Mouse (Mus musculus) heart, adult 2 months (tissue): ENCODE measurements around the gene Pdgfb. TPM values are rescaled to one million over a fixed set of nuclear protein-coding genes. Genes with fewer than 3 reads are reported as not detected.

Source experiments
- DNase-seq, 2 experiments: peaks; one replicate each; pipeline ENCODE4 v3.0.0; 2021
- H3K27ac ChIP-seq: fragments of 200-600 bp; 2 replicates; pipeline ENCODE4 v1.8.1; 2022
- H3K27me3 ChIP-seq: fragments of 200-500 bp; 2 replicates; pipeline ENCODE4 v1.6.1; 2012; ENCODE audit warnings: mild to moderate bottlenecking, low read length, inconsistent platforms, mixed read lengths; ENCODE audit not compliant: control insufficient read depth, insufficient read depth
- H3K36me3 ChIP-seq: fragments of 200-500 bp; 2 replicates; pipeline ENCODE4 v1.6.1; 2012; ENCODE audit warnings: low read length, inconsistent platforms; ENCODE audit not compliant: control insufficient read depth, insufficient read depth
- H3K4me1 ChIP-seq: fragments of 200-500 bp; 2 replicates; pipeline ENCODE4 v1.6.1; 2011; ENCODE audit warnings: low read length; ENCODE audit not compliant: control insufficient read depth, insufficient read depth
- H3K4me3 ChIP-seq: fragments of 200-600 bp; 2 replicates; pipeline ENCODE4 v1.8.1; 2022
- H3K79me2 ChIP-seq: fragments of 200-500 bp; replicated peaks from 2 replicates; pipeline ENCODE4 v1.6.1; 2012; ENCODE audit warnings: mild to moderate bottlenecking, inconsistent platforms, low read length, moderate library complexity, mixed read lengths; ENCODE audit not compliant: control insufficient read depth, insufficient read depth
- H3K9ac ChIP-seq: fragments of 200-500 bp; 2 replicates; pipeline ENCODE4 v1.6.1; 2012; ENCODE audit warnings: low read depth, mild to moderate bottlenecking, control low read depth, inconsistent platforms, low read length, mixed read lengths
- CTCF ChIP-seq: fragments of 200-600 bp; IDR thresholded peaks from 2 replicates; pipeline ENCODE4 v1.8.1; 2022; ENCODE audit warnings: antibody characterized with exemption, mild to moderate bottlenecking, moderate library complexity
- EP300 ChIP-seq: fragments of 200-500 bp; IDR thresholded peaks from 2 replicates; pipeline ENCODE4 v1.6.1; 2011; ENCODE audit warnings: low read depth, low read length, control low read depth; ENCODE audit not compliant: insufficient read depth
- POLR2A ChIP-seq: fragments of 200-500 bp; IDR thresholded peaks from 2 replicates; pipeline ENCODE4 v1.6.1; 2011; ENCODE audit warnings: mild to moderate bottlenecking, low read depth, low read length, control low read depth; ENCODE audit not compliant: insufficient read depth
- WGBS: fragments of 180-500 bp; shearing (Covaris S2); methylation state at CpG from one replicate; pipeline ENCODE4 v1.1.7; 2018; 5-methylcytosine and 5-hydroxymethylcytosine counted together
- intact Hi-C: fragments of 180-260 bp; cut with DNase I; formaldehyde crosslinking; loops from one replicate; pipeline ENCODE4 v1.15.1; 2025
- polyA plus RNA-seq: library from polyadenylated mRNA; depleted of rRNA; stranded (reverse); fragments of >200 nt; gene quantifications from 2 replicates; pipeline ENCODE4 v1.2.3, GENCODE M21; 2012
- total RNA-seq, 2 experiments: library from RNA; stranded (reverse); gene quantifications; 2 replicates each; pipeline ENCODE4 v1.2.3; 2021

Pdgfb gene
- total and polyA plus RNA-seq, 3 experiments, result 27.1 to 32.6 (median 27.3) TPM

DNA sequence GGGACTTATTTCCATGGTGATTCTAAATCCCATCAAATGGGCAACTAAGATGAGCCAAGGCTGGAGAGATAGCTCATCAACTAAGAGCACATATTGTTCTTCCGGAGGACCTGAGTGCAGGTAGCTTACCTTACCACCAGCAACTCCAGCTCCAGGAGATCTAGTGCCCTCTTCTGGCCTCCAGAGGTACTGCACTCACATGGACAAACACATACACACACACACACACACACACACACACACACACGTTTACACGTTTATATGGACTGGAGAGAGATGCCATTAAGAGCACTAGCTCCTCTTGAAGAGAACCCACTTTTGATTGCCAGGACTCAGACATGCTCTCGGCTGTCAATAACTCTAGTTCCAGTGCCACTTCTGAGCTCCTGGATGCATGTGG is 16.4 kb upstream of the Pdgfb start:
- Histone ChIP-seq H3K79me2 (no peaks in the 10 kb centered on the region), H3K9ac (no peak overlapping the region), H3K36me3 (no peaks in the 10 kb centered on the region), H3K4me1 (peaks cover 9% of the 10 kb centered on the region), H3K27me3 (no peaks in the 10 kb centered on the region), H3K27ac (no peak overlapping the region), H3K4me3 (no peak overlapping the region)
- intact Hi-C loops, result no loop called here
- TF ChIP-seq CTCF, result peak; percentile 33
- TF ChIP-seq POLR2A, result no peak
- TF ChIP-seq EP300, result no peak
- DNase-seq, result no peak
- WGBS, result 88% methylated on average over 4 of the region's 4 CpGs

DNA sequence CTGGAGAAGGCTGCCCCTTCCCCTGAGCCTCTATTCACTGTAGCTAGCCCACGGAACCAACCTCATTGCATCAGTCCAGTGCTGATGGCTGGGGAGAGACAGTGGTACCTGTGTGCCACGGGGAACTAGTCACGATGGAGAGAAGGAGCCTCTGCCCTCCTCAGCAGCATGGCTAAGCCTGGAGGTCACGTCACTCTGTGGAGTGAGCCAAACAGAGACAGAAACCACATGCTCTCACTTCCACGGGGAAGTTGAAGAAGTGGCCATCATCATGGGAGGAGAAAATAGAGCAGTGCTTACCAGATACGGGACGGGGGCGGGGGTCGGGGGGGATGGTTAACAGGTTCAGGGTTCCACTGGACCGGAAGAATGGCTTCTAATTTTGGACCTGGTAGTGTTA is 15.6 kb upstream of the Pdgfb start:
- no peak overlapping the region for H3K9ac ChIP-seq
- H3K79me2 ChIP-seq, result no peaks in the 10 kb centered on the region
- TF ChIP-seq POLR2A (no peak), EP300 (no peak), CTCF (no peak)
- H3K4me1 ChIP-seq, result peaks cover 15% of the 10 kb centered on the region
- DNase-seq, result no peak
- H3K27me3 ChIP-seq, result no peaks in the 10 kb centered on the region
- no peak overlapping the region for H3K27ac ChIP-seq
- H3K4me3 ChIP-seq, result no peak overlapping the region
- no peaks in the 10 kb centered on the region for H3K36me3 ChIP-seq
- 88% methylated on average over 10 of the region's 10 CpGs for WGBS
- intact Hi-C loops, result no loop called here

DNA sequence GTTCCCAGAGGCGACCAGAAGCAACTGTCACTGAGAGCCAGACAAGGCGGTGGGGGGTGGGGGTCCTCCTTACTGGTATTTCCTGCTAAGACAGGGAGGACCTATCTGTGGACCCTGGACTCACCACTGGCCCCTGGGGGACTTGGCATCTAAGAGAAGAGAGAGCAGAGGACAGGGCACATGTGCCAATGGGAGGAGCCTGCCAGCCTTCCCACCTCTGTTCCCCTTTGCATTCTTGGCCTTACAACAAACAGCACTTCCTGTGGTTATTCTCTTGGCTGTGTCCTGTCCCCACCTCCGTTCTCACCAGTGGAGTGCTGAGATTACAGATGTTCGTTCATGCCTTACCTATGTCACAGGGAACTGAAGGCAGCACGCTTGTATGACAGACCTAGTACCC is 14.1 kb upstream of the Pdgfb start:
- H3K4me3 ChIP-seq, result no peak overlapping the region
- intact Hi-C loops, result no loop called here
- H3K9ac ChIP-seq, result no peak overlapping the region
- no peaks in the 10 kb centered on the region for H3K79me2 ChIP-seq
- H3K4me1 ChIP-seq, result peaks cover 25% of the 10 kb centered on the region
- no peak for TF ChIP-seq POLR2A
- TF ChIP-seq EP300, result no peak
- TF ChIP-seq CTCF, result no peak
- no peaks in the 10 kb centered on the region for H3K36me3 ChIP-seq
- 47% methylated on average over 5 of the region's 5 CpGs for WGBS
- no peak overlapping the region for H3K27ac ChIP-seq
- no peaks in the 10 kb centered on the region for H3K27me3 ChIP-seq
- no peak for DNase-seq

DNA sequence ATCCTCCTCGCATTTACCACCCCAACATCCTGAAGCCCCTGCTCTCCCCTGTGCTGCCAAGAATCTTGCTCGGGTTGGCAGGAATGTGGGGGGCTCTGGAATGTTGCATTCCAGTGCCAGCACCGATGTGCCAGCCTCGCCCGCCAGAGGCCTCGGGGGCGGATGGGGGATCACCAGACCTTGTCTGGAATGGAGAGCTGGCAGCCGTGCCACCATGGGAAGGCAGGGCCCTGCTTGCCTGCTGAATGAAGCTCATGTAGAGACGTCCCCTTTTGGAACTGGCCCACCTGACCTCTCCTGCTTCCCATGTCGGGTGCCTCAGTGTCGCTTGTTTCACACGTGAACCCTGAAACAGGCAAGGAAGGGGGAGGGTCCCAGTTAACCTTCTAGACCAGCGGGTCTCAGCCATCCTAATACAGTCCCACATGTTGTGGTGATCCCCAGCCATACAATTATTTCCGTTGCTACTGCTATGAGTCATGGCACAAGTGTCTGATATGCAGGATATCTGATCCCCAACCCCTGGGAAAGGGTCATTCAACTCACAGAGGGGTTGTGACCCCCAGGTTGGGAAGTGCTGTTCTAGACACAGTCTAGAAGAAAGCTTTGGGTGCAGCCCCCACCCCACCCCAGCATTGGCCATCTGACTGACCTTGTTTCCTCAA is 12.0 kb upstream of the Pdgfb start:
- H3K79me2 ChIP-seq, result no peaks in the 10 kb centered on the region
- DNase-seq, result no peak
- H3K9ac ChIP-seq, result no peak overlapping the region
- no peaks in the 10 kb centered on the region for H3K27me3 ChIP-seq
- no peak overlapping the region for H3K4me3 ChIP-seq
- 55% methylated on average over 14 of the region's 14 CpGs for WGBS
- H3K4me1 ChIP-seq, result peaks cover 25% of the 10 kb centered on the region
- intact Hi-C loops, result no loop called here
- TF ChIP-seq CTCF (no peak), POLR2A (no peak), EP300 (no peak)
- no peak overlapping the region; the same call in 1 of the 2 replicates for H3K27ac ChIP-seq
- no peaks in the 10 kb centered on the region for H3K36me3 ChIP-seq

DNA sequence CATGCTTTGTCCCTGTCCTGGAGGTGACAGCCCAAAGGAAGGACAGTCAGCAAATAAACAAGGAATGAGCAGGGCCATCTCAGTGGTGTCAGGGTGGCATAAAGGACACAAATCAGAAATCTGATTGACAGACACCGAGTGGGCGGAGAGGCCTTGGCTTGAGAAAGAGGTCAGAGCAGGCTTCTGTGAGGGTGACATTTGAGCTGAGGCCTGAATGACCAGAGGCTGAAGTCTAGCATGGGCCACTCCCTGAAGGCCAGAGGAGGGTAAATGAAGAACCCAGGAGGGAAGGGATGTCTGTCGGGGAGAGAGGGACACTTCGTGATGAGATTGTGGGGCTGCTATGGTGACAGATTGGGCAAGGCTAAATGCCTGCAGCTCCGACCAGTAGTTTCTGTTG is 11.3 kb upstream of the Pdgfb start:
- Histone ChIP-seq H3K4me1 (peaks cover 25% of the 10 kb centered on the region), H3K9ac (no peak overlapping the region), H3K79me2 (no peaks in the 10 kb centered on the region), H3K27me3 (no peaks in the 10 kb centered on the region), H3K36me3 (no peaks in the 10 kb centered on the region), H3K27ac (peak overlapping the region; percentile 76), H3K4me3 (no peak overlapping the region)
- WGBS, result 73% methylated on average over 5 of the region's 5 CpGs
- intact Hi-C loops, result no loop called here
- TF ChIP-seq EP300 (no peak), POLR2A (no peak), CTCF (no peak)
- no peak for DNase-seq

DNA sequence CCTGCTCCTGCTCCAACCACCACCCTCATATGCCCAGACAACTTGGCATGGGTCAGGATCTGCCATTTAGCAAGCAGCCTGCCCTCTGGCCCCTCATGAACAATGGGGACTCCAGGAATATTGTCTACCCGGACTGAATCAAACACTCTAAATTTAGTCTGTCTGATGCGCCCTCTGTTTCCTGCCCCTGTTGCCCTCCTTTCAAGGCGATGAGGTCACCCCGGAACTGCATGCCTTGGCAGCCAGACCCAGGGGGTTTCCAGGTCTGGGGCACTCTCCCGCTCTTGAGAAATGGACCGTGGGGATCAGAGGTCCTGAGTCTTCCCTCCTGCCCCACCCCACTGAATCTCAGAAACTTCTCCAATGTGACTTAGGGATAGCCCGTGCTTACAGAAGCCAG is 10.8 kb upstream of the Pdgfb start:
- H3K27me3 ChIP-seq, result no peaks in the 10 kb centered on the region
- no peak overlapping the region for H3K4me3 ChIP-seq
- WGBS, result 17% methylated on average over 7 of the region's 7 CpGs
- no peaks in the 10 kb centered on the region for H3K79me2 ChIP-seq
- no peaks in the 10 kb centered on the region for H3K36me3 ChIP-seq
- H3K27ac ChIP-seq, result peak overlapping the region; percentile 76
- no peak for DNase-seq
- intact Hi-C loops, result no loop called here
- no peak overlapping the region for H3K9ac ChIP-seq
- TF ChIP-seq CTCF (no peak), EP300 (no peak), POLR2A (no peak)
- peaks cover 25% of the 10 kb centered on the region for H3K4me1 ChIP-seq
